Mouse (Mus musculus) cerebellum, adult 9-11 months (tissue): ENCODE measurements around the gene Cabp4.
A peak's percentile ranks its signal among the peaks of the same experiment; 100 is the strongest.

Experiments used
- DNase-seq: peaks from one replicate; pipeline ENCODE4 v3.0.0; 2022

Gene Cabp4

DNA sequence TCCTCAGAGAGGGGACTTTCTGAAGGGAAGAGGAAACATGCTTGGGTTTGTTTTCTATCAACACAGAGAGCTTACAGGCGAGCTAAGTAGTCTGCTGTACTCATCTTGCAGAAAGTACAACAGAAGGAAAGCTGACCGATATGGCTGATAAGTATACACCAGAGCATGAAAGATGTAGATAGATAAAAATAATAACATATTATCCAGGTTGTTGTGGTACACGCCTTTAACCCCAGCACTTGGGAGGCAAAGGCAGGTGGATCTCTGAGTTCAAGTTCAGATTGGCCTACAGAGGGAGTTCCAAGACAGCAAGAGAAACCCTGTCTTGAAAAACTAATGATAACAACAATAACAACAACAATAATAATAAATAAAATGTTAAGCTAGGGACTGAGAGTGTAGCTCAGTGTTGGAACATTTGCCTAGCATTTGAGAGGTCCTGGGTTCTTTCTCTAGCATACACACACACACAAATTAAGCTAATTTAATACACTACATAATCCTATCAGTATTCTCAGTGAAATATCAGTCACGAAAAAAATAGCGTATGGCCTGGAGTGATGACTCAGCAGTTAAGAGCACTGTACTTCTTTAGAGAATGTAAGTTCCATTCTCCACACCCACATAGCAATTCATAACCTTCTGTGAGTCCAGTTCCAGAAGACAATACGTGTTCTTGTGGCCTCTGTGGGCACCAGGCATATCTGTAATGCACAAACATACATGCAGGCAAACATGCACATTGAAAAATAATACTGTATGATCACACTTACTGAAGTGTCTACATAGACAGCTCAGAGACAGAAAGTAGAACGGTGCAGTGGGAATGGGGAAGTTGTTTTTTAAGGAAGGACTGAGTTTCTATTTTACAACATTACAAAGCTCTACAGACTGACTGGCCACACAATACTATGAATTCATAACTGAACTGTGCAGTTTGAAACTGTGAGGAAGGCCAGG, 21.1 kb downstream of the Cabp4 start:
- DNase-seq, result no peak

DNA sequence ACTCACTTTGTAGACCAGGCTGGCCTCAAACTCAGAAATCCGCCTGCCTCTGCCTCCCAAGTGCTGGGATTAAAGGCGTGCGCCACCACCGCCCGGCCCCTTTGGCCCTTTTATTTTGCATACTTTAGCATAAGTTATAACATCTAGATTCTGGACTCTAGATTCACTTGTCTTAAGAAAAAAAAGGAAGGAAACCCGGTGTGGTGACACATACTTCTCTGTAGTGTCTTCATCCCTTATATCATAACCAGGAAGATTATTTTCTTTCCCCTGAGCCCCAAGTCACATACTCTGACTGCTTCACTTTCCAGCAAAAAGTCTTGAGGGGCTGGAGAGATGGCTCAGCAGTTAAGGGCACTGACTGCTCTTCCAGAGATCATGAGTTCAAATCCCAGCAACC, 21.9 kb downstream of the Cabp4 start:
- peak; percentile 48 for DNase-seq

DNA sequence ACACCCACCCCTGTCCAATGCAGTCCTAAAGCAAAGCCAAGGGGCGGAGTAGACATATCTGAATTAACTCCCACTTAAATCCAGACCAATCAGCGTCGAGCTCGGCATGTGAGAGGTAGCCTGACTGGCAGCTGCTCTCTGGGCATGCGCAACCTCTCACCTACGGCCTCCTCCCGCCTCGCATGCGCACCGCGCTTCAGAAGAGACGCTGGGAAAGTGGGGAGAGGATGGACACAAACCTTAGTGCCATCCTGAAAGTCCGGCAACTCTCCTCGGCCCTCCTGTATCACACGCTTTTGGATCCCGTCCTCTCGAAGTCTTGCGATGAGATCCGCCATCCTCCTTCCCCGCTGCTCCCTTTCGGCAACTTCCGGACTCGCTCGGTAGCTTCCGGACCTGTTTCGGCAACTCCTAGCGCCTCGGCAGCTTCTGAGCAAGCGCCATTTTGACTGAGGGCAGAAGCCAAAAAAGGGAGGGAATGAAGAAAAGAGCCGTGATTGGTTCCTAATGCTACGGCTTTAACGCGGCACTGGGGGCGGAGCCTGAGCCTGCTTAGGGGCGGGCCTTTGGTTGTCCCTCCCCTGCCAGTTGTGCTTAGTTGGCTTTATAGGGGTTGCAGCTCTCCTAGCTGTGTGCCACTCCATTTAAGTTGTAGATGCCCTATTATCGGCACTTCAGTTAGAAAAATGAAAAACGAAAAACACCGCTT, 22.6 kb downstream of the Cabp4 start:
- DNase-seq, result peak; percentile 99

DNA sequence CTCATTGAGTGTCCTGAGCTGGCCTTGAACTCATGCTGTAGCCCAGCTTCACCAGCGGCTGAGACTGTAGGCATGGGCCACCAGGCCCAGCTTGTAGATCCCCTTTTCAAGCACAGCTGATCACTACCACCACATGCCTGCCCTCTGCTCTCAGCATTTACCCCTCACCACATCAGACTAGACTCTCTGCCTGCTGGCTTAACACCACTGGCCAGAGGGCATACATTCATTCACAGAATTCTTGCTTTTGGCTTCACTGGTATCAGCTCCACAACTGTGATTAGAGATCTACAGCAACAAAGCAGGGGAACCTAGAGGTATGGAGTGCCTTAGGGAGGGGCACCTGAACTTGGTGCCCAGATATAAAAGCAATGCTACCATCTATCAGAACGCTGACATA, 23.3 kb downstream of the Cabp4 start:
- peak; percentile 62 for DNase-seq

DNA sequence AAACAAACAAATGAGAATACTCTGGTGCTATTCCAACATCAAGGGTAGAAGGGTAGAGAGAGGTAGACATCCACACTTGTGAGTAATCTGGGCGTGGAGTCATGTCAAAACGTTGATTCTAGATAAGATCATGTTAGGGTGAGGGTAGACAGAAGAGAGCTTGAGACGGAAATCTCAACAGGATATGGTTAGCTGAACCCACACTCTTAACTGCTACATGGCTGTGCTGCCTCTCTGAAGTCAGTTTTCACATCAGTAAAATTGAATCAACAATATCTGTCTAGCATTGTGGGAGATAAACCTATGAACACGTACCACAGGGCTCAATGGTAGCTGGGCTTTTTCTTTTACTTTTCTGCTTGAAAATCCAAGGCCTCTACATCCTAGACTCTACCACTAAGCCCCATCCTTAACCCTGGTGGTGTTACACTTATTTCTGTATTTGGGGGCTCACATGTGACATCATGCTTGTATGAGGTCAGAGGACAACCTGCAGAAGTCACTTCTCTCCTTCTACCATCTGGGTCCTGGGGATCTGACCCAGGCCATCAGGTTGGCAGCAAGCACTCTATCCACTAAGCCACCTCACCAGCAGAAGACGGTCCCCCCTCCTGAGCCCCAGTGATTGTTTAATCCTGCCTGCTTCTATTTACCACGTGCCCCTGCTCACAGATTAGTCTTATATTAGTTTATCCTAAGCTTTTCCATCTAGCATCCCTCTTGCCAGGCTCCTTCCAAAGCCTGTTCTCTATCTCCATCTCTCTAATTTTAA, 23.9 kb downstream of the Cabp4 start:
- peak; percentile 57 for DNase-seq

DNA sequence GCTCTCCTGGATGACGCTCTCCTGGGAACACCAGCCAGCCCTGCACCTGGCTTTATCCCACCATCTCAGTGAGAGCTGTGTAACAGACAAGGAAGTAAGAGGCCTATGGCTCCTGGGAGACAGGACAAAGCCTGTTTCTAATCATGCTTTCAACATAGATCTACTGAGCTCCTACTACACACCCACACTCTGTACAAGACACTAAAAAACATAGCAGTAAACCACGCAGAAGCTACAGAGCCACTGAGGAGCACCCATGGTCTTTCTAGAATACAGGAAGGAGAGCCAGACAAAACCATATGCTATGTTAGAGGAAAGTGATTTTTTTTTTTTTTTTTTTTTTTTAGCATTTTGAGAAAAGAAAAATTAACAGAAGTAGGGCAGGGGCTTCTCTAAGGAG, 25.5 kb downstream of the Cabp4 start:
- DNase-seq, result no peak

DNA sequence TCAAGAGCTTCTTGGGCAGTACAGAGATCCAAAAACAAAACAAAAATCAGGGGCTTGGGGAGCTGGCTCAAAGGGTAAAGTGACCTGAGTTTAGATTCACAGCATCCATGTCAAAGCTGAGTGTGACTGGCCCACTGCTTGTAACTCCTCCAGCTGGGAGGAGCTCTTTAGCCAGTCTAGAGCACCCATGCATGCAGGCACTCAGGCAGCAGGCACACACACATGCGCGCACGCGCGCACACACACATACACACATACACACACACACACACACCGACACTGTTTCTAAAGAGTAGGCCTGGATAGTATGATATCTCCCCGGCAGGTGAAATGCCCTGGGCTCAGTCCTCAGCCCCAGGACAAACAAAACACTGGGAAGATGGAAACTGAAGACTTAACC, 26.8 kb downstream of the Cabp4 start:
- no peak for DNase-seq

DNA sequence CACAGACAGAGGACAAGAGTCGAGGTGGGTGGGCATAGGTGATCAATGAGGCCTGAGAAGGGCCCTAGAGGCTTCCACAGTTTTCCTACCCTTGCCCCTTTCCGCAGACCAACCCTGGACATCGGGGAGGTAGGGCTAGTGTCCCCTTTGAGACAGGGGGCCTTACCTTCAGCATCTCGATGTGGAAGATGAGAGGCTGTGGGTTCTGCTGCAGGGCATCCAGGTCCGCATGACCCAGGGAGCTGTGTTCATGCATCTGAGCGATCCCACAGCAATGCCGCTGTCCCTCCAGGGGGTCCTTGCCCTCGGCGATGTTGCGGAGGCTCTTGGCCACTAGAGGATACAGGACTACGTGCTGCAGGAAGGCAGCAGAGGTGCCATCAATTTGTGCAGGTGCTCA, 28.0 kb downstream of the Cabp4 start:
- DNase-seq, result peak; percentile 50

DNA sequence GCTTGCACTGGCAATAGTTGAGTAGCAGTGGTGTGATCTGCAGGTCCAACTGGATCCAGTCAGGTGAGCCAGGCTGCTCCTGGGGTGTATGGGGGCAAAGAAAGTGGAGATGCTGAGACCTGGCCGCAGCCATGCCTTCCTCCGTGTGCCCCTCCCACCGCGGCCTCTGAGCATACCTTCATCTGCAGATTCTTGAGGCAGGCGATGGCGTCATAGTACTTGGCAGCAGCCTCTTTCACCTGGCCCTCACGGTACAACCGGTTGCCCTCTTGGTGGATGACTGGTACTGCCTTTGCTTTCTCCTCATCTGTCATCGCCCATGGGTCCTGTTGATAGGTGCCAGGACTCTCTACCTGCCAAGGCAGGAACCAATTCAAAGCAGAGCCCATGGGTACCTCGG, 28.7 kb downstream of the Cabp4 start:
- DNase-seq, result peak; percentile 63

DNA sequence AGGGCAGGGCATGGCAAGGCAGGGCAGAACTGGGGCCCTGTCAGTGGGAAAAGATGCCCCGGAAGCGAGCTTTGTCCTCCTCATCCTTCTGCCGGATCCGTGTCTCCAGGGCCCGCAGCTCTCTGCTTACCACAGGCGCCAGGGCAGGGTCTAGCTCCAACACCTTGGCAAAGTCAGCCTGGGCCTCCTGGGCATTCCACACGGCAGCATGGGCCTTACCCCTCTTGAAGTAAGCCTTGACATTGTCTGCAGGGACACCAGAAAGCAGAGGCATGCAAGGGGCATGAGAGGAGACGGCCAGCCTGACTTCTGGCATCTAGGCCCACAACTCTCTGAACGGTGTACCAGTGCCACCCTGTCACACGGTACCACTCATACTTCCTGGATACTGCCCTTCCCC, 29.3 kb downstream of the Cabp4 start:
- peak; percentile 50 for DNase-seq

DNA sequence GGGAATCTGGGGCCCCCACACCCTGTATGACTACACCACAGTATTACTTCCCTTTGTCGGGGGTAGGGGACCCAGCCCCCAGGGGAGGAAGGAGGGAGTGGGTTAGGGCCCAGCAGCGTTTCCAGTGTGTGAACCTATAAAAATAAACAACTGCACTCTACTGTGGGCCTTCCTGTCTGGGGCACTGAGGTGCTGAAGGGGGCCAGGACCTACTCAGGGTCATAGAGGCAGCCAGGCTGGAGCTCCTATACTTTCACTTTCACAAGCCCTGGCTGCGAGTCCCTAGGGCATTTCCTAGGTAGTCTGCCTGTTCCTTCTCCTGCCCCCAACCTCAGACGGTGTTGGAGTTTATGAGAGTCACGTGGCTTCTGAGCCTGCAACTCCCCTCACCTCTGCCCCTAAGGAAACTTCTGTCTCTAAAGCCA, 30.0 kb downstream of the Cabp4 start:
- no peak for DNase-seq

DNA sequence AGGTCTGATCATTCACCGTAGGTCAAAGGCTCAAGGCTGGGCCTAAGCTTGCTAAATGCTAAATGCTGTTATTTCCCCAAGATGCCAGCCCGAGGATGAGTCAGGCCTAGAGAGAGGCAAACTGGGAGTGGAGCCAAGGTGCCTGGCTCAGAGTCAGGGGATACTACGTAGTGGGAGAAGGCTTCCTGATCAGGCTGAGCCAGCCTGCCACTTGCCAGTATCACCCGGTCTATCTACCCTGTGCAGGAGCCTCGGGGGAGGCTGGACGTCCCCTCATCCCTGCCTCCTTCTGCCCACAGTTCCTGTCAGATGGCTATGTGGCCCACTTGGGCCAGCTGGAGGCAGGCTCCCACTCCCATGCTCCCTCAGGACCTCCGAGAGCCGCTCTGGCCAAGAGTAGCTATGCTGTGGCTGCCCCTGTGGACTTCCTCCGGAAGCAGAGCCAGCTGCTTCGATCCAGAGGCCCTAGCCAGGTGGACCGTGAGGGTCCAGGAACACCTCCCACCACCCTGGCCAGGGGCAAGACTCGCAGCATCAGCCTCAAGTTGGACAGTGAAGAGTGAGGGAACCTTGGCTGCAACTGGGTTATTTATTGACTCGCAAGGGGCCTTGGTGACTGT, 30.5 kb downstream of the Cabp4 start:
- DNase-seq, result peak; percentile 95

DNA sequence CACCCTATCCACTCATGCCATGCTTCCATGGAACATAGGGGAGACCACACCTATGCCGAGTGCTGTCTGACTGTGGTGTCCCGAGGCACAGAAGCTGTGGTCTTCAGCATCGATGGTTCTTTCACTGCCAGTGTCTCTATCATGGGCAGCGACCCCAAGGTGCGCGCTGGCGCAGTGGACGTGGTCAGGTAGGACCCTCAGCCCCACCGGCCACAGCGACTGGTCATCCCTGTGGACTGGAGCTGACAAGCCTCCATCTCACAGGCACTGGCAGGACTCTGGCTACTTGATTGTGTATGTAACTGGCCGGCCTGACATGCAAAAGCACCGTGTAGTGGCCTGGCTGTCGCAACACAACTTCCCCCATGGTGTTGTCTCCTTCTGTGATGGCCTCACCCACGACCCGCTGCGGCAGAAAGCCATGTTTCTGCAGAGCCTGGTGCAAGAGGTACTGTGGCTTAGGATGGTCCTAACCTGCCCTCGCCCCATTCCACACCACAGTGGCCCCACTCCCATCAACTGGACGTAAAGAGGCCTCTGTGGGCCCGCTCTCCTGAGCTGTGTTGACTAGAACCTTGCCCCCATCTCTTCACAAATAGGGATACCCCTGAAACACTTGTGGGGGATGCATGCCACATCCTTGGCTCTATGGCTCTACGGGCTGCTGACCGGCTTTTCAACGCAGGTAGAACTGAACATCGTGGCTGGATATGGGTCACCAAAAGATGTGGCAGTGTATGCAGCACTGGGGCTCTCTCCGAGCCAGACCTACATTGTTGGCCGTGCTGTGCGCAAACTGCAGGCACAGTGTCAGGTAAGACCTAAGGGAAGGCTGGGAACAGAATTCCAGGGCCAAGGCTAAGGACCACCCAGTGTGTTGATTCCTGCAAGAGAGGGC, 31.5 kb downstream of the Cabp4 start:
- peak; percentile 56 for DNase-seq

DNA sequence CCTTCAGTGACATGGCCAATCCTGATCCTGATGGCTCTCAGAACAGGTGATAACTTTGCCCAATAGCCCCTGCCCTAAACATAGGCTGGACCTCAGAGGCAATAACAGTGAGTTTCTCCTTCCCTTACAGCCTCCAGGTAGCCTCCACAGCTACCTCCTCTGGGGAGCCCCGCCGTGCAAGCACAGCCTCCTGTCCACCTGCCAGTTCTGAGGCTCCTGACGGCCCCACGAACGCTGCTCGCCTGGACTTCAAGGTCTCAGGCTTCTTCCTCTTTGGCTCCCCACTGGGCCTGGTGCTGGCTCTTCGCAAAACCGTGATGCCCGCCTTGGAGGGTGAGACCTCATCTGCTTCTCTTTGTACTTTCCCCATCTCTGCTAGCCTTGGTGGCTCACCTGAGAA, 35.3 kb downstream of the Cabp4 start:
- no peak for DNase-seq

DNA sequence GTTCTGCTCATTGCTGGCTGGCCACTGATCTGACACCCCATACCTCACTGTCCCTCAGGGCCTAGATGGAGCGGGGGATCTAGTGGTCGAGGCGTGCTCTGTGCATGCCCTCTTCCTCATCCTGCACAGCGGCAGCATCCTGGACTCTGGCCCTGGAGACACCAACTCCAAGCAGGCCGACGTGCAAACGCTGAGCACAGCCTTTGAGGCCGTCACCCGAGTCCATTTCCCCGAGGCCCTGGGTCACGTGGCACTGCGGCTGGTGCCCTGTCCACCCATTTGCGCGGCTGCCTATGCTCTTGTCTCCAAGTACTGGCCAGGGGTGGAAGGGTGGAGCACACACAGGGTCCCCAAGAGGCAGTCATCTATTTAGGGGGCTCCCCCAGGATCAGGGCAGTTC, 37.2 kb downstream of the Cabp4 start:
- no peak for DNase-seq

DNA sequence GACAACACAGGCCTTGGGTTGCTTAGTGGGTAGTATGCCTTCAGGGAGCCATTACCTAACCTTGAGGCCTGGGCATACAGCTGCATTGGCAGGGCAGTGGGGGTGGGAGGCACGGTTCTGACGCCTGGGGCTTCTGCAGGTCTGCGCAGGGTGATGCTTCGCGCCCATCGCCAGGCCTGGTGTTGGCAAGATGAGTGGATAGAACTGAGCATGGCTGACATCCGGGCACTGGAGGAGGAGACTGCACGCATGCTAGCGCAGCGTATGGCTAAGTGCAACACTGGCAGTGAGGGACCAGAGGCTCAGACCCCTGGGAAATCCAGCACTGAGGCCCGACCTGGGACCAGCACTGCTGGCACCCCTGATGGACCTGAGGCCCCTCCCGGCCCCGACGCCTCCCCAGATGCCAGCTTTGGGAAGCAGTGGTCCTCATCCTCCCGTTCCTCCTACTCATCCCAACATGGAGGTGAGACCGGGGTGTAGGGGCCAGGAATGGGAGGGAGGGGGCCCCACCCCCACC, 39.1 kb downstream of the Cabp4 start:
- DNase-seq, result peak; percentile 58

DNA sequence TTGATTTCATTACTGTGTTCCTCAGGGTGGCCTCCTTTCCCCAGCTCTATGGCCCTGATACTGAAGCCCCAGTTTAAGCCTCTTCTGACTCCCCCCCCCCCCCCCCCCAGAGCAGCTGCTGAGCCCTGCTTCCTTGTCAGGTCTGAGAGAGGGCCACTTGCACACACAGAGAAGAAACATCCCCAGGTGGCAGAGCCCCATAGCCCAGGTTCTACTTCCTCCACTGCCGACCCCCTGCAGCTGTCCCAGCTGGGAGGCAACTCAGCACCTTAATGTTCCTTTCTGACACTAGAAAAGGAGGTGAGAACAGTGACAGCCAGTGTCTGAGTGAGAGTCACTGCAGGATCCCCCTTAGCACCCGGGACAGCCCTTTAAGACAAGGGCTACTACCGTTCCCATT, 40.0 kb downstream of the Cabp4 start:
- DNase-seq, result no peak

DNA sequence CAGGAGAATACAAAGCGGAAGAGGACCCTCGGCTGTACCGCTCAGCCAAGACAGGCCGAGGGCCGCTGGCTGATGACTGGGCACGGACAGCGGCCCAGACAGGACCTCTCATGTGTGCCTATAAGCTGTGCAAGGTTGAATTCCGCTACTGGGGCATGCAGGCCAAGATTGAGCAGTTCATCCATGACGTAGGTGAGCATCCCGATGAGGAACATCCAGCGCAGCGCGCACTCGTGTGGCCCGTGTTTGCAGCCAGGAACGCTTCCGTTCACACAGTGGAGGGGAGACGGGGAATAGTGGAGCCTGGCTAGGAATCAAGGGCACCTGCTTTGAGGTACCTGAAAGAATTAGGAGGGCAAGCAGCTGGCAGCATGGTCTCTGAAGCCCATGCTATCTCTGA, 40.5 kb downstream of the Cabp4 start:
- DNase-seq, result peak; percentile 60

DNA sequence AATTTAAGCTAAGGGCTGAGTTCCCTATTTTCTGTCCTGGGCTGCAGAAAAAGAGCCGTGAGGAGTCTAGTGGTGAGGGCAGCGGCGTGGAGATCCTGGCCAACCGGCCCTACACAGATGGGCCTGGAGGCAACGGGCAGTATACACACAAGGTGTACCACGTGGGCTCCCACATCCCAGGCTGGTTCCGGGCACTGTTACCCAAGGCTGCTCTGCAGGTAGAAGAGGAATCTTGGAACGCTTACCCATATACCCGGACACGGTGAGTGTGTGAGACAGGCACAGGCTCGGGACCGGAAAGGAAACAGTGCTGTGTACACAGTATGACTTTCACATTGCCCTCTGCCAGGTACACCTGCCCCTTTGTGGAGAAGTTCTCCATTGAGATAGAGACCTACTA, 41.2 kb downstream of the Cabp4 start:
- peak; percentile 86 for DNase-seq

DNA sequence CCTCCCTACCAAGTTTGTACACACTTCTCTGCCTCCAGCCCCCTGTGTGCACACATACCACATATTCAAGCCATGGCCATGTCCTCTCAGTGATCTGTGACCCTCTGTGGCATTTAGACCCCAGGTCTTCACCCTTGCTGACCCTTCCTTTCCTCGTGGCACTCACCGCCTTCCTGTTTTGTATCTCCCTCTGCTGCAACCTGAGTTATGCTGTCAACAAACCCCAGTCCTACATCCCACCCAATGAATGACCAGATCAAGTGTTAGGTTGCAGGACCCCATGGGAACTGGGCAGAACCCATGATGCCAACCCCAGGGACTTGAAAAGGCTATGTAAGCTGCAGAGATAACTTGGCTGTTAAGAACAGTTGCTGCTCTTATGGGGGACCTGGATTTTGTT, 41.8 kb downstream of the Cabp4 start:
- DNase-seq, result peak; percentile 58

DNA sequence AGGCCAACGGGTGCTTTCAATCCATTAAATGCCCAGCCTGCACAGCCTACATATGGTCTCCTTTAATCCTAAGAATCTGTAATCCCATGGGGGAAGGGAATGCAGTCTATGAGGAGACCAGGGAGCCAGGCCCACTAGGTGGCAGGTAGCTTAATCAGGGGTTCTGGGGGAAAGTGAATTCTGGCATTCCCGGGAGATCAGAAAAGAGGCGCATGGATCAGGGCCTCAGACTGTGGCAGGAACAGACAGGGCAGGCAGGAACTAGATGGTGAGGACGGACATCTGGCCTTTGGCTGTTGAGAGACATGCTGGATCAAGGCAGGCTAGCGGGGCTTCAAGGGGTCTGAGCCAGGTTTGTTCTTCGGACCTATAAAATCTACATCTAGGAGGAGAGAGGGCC, 42.4 kb downstream of the Cabp4 start:
- DNase-seq, result no peak
